Mouse (Mus musculus) ES-Bruce4 (cell line): ENCODE measurements around the gene Rxylt1.

Experiments used
- CTCF ChIP-seq: IDR thresholded peaks from one replicate; pipeline ENCODE4 v1.8.1; 2011; ENCODE audit warnings: low read depth, low read length
- POLR2A ChIP-seq: IDR thresholded peaks from one replicate; pipeline ENCODE4 v1.8.1; 2011; ENCODE audit warnings: low read length; ENCODE audit not compliant: insufficient read depth

- no peak for TF ChIP-seq CTCF
- TF ChIP-seq POLR2A = no peak
Observed at GRCm38 (mm10) chr10:122045946-122046345, 51.2 kb downstream of the Rxylt1 start.
